Mouse (Mus musculus): Measurements from ENCODE around the gene Supt20.
"Not testable (repeated sequence)": the region's sequence is repeated elsewhere in the genome, so short reads cannot be mapped to it uniquely, and the experiment has no call there.

Gene Supt20

DNA sequence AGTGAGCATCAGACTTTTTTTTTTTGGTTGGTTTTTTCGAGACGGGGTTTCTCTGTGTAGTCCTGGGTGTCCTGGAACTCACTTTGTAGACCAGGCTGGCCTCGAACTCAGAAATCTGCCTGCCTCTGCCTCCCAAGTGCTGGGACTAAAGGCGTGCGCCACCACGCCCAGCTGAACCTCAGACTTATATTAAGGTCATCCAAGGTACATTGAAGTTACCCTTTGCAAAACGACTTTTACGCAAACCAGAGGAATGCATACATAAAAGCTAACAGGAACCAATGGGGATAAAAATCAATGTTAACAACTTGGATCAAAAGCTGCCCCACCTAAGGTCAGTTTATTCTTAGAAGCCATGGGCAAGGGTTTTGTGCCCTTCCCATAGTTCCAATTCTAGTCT, 11.5 kb downstream of the Supt20 start:
- DNase-seq (ENCODE audit: low spot score), result not testable (repeated sequence)

DNA sequence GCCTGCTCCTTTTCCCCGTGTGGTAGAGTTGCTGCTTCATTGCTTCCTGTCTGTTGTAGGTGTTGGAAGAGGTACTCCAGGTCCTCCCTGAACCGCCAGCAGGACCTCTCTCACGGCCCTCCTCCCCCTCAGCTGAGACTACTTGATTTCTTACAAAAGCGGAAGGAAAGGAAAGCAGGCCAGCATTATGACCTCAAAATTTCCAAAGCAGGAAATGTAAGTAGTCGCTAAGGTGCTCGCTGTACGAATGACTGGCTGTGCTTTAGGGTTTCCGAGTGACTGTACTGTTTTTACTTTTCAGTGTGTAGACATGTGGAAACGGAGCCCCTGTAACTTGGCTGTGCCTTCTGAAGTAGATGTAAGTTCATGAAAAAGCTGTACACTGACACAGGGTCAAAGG, 16.4 kb downstream of the Supt20 start:
- no peak for DNase-seq (ENCODE audit: low spot score)

DNA sequence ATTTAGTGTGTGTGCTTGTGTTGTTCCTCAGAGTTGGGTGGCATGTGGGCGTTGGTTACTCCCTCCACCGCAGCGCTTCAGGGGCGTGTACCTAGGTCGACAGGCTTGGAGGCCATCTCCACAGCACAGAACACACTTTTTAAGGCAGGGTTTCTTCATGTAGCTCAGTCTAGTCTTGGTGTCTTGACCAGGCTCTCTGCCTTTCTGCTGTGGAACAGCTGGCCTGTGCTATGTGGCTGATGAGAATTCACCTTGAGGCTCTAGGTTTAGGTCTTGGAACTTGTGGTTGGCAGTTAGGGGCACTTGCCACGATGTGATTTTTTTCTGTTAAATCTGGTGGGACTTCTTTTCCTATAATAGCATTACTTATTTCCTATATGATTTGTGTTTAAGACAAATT, 21.6 kb downstream of the Supt20 start, which contains the start of gene Gm21958:
Gm21958 (minus strand) TSS at position 101 of the 400 bp plus-strand sequence.
- DNase-seq (ENCODE audit: low spot score), result no peak

DNA sequence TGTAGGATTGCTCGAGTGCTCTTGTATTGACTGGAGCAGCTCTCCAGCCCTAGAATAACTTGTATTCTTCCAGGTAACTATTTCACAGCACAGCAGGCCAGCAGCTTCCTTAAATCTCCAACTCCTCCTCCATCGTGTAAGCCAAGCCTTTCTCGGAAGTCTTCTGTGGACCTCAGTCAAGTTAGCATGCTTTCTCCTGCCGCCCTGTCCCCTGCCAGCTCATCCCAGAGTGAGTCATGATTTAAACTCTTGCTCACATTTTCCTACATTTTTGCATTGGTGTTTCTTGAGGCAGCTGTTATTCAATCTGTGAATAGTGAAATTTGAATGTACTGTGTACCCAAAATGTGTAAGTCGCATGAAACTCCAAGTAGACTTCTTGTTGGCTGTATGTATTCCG, 22.9 kb downstream of the Supt20 start:
- DNase-seq (ENCODE audit: low spot score), result no peak

DNA sequence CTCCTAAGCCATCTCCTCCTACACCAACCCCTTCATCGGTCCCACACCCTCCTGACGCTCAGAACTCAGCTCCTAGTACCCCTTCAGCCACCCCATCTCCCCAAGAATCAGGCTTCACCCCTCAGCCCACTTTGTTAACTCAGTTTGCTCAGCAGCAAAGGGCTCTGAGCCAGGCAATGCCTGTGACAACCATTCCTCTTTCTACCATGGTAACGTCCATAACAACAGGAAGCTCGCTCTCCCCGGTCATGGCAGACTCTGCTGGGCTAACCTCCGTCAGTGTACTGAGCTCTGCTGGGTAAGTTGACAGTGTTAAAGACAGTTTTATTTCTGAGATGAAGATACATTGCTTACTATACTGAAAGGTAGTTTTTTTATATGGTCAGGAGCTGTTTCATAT, 24.7 kb downstream of the Supt20 start:
- no peak for DNase-seq (ENCODE audit: low spot score)

DNA sequence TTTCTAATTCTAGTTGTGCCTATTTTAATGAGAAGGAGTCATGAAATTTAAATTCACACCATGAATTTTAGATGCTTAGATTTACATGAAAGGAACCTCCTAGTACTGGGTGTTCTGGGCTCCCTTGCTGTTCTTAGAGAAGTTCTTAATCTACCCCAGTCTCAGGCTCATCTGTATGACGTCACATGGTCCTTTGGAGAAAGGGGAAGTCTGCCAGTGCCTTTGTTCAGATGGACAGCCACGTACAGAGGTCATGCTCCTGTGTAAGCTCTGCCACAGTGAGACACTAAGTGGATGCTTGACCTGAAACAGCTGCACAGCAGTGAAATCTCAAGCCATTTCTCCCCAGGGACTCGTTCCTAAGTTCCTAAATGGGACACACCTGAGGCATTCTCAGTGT, 26.3 kb downstream of the Supt20 start:
- DNase-seq (ENCODE audit: low spot score), result no peak

DNA sequence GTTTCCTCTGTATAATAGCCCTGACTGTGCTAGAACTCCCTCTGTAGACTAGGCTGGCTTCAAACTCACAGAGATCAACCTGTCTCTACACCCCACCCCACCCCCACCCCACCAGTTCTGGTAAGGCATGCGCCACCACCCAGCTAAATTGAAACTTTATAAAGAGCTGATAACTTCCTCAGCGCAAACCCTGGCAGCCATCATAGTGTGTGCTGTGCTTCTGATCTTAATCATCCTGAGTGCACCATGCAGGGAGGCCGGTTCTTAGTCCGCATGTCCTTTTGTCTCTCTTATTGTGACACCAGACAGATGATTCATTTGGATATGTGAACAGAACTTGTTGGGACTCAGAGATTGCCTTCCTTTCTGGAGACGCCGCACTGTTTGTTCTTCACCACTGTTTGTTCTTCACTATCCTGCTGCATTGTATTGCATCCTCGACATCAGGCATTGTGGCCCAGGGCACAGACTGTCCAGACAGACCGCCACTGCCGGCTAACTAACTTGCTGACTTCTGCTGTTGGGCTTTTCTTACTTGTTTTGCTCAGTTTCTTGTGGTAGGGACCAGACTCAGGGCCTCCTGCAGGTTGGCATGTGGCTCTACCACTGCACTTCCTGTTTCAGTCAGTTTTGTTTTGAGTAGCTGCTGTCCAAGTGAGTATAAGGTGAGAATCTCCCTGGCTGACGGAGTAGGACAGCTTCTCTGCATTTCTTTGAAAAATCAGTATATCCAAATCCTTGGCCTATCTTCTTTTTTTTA, 31.3 kb downstream of the Supt20 start:
- DNase-seq (ENCODE audit: low spot score), result peak; percentile 19

DNA sequence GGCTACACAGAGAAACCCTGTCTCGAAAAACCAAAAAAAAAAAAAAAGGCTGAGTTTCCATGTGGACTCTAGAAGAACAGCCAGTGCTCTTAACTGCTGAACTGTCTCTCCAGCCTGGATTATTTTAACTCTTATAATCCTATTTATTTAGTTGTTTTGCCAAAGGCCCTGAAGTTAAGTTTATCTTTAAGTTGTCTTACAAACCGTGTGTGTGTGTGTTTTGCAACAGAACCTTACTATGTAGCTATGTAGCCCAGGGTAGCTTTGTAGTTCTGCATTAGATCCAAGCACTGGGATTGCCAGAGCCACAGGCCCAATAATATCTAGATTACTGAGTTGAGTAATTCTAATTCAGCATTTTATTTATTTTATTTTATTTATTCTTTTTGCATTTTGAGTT, 32.7 kb downstream of the Supt20 start:
- DNase-seq (ENCODE audit: low spot score), result no peak

DNA sequence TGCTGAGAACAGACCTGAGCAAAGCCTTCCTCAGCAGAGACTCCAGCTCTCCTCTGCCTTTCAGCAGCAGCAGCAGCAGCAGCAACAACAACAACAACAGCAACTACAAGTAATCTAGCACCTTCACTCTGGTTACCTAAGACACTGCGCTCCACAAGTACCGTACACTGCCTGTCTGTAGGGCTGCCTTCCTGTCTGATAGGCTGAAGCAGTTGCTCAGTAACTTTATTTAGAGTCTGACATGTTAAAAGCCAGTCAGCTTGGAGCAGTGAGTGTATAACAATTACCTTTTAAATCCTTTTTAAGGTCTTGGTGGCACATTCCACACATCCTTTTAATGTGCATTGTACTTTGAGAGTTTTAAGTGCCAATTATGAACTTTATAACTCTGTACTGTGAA, 35.0 kb downstream of the Supt20 start:
- DNase-seq (ENCODE audit: low spot score), result no peak

DNA sequence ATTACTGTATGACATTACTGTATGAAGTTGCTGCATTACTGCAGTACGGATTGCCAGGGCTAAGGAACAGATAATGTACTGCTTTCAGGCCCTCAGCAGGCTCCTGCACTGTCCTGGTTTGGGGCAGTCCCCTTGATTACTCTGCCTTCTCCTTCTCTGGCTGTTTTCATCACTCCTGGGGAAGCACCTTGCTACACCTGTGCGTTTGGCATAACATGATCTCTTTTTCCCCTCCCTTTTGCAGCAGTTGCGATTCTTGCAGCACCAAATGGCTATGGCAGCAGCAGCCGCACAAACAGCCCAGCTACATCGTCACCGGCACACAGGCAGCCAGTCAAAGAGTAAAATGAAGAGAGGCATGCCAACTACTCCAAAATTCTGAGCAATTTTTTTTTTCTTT, 35.5 kb downstream of the Supt20 start:
- DNase-seq (ENCODE audit: low spot score), result no peak

DNA sequence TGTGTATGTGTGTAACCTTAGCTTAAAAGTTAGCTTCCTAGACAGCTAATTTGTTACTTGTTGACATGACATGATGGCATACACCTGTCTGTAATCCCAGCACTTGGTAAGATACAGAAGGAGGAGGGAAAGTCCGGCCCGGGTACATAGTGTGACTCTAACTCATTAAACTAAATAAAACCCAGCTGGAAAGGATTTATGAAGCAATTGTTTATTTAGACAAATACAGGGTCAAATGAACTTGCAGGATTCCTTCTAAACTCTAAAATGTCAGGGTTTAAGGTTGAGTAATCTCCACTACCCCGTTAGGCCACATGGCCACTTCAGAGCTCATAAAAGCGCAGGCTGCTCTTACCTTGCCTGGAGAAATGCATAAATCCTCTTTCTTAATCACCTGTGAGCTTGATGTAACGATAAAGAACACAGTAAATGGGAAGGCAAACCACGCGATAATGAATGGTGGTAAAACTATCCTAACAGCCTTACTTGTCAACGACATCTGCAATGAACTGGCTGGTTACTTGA, 39.1 kb downstream of the Supt20 start:
- no peak for DNase-seq (ENCODE audit: low spot score)

DNA sequence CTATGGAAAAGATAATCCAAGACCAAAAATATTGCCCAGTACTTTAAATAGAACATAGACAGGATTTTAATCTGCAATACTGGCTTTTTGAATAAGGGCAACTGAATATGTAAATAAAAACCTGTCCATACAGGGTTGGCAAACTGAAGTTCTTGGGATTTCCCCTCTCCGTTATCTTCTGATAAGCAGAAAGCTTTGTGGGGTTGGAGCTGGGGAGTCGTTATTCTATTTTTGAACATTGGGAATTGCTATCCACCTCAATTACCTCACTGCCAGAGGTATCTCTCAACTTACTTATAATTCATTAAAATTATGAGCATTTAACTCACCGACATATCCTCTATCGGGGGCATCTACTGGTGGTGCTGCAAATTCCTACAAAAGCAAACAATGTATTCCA, 39.8 kb downstream of the Supt20 start:
- no peak for DNase-seq (ENCODE audit: low spot score)

DNA sequence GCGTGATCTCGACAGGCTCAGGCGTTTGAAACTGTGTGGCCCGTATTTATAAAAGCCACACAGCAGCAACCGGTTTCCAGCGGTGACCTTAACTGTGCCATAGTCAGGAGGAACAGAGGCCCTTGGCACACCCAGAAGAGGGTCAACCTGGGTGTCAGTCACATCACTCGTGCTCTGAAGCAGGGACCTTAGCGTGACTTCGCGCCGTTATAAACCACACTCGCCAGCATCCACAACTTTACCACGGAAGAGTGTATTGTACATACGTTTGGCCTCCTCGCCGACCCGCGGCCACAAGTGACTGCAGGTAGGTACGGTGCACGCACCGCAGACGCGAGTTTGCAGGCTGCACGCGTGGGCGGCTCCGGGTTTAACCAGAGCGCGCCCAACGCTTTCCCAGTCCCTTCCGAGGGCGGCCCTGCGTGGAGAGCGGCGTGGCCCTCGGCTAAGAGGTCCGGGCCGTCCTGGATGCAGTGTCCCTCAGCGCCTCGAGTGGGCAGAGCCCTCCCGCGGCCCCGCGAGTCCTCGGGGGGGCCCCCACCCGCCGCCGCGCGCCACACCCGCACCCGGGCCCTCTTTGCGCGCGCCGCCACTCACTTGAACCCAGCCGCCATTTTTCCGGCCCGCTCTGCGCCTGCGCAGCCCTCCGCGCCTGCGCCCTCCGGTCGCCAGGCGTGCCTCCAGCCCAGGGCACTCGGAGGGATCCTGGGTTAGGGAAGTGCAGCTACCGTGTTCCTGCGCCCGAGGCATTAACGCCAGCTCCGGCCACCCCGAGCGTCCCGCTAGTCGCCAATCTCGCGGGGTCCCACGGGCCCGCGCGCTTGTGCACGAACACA, 42.0 kb downstream of the Supt20 start:
- peak; percentile 89 for DNase-seq (ENCODE audit: low spot score)

DNA sequence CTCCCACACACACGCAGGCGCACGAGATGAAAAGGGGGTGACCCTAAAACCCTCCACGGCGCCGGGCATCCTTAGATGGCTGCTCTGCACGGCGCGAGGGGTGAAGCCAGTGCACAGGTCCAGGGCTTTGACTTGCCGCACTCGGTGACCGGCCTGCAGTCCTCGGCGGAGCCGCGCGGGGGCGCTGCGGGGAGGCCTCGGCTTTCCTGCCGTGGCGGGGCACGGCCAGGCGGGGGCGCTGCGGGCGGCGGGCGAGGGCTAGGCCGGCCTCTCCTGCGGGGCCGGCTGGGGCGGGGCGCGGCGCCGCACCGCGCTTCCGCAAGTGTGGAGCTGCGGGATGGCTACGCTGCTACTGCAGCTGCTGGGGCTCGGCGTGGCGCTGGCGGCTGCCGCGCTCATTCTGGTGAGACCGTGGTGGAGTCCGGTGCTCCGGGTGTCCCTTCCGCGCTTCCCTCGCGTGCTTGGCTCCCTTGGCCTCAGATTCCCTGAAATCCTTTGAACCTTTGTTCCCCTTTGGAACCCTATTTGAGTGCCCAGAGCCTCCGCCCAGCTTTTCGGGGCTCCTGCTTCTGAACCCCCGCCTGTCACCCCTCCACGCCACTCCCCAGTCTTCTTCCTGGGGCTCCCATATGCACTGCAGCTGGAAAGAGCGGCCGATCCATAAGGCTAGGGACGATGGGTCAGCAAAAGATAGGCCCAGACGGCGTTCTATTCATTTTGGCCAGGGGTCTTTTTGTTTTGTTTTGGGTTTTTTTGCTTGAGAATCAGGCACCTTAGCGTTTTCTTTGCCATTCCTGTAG, 42.8 kb downstream of the Supt20 start, which contains the start of the genes Exosc8 and Alg5:
Exosc8 (minus strand) TSS at position 147 of the 800 bp plus-strand sequence.
Alg5 (plus strand) TSS at position 293 of the 800 bp plus-strand sequence.
- peak; percentile 91 for DNase-seq (ENCODE audit: low spot score)

DNA sequence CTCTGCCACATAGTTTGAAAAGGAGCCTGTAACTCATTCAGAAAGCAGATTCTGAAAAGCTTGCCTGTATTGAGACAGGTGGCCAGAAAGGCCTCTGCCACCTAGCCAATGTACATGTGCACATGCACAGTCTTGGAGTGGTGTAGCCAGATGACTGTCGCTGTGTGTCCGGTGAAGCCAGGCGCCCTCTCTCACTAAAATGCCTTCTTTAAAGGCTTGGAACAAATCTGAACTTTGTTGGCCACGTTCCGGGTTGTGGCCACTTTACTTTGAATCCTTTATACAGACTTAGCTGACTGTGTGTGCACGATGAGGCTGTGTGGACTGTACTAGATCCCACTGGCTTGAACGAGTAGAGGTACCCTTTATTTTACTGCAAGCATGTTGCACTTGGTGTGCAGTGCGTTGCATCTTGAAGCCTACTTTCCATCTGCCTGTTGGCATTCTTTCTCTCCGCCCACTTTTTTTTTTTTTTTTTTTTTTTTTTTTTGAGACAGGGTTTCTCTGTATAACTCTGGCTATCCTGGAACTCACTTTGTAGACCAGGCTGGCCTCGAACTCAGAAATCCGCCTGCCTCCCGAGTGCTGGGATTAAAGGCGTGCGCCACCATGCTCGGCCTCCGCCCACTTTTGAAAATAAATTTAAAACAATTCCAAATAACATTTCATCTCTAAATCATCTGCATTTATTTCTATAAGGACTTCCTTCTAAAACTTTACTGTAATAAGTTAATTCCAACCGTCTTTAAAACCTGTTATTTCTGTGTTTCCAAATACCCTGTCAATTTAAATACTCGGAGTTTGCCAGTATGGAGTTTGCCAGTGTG, 43.7 kb downstream of the Supt20 start:
- peak; percentile 23 for DNase-seq (ENCODE audit: low spot score)

DNA sequence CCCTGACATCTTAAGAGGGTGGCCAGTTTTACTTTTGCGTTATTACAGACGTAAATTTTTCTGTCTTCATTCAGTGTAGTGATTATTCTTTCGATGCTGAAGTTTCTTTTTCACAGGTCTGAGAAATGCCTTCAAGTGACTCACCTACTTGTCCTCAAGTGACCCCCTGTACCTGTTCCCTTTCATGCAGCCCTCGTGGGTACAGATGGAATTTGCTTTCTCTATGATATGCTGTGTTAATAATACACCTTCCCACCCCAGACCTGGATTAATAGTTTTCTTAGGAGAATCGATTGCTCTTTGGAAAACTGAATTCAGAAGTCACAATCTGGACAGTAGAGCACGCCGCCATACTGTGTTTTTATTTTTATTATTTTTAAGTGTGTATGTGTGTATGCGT, 44.7 kb downstream of the Supt20 start:
- DNase-seq (ENCODE audit: low spot score), result no peak

DNA sequence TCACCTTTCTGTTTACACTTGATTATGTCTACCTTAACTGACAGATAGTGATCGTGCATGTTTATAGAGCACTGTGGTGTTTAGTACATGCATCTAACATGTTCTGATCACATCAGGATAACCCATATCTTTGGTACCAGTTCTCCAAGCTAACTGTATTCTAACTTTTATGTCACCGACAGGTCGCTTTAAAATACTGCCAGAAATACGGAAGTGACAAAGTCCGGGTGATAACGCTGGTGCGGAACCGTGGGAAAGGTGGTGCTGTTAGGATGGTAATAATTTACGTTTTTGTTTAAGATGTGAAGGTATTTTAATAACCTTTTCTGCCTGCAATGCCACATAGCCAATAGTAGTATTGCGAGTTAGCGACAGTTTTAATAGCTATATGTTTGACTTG, 49.4 kb downstream of the Supt20 start:
- DNase-seq (ENCODE audit: low spot score), result no peak

DNA sequence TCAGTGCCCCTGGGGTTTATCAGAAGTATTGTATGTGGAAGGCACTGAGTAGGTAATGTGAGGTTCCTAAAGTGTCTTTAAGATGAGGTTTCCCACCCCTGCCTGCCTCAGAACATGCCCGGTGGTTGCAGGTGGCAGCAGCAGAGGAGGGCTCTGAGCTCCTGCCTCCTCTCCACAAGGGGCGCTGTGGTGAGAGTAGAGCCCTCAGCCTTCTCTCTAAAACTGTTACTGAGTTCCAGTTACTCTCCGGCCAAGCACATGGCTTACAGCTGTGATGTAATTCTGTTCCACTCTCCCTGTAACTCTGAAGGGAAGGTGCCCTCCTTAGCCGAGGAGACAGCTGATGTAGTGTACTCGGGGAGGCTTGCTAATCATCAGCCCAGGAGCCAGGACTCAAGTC, 53.2 kb downstream of the Supt20 start:
- DNase-seq (ENCODE audit: low spot score), result no peak

DNA sequence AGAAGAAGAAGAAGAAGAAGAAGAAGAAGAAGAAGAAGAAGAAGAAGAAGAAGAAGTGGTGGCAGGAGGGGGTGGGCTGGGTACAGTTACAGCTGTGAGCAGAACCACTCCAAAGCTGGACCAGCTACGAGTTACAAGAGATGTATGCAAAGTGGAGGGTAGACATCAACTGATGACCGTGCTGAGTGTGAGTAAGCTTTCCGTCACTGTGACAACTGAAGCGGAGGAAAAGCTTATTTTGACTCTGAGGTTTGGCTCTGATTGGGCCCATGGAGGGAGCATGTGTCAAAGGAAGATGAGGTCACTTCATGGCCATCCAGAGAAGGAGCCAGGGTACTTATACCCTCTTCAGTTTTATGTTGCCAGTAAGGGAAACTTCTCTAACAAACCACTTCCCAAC, 60.8 kb downstream of the Supt20 start:
- DNase-seq (ENCODE audit: low spot score), result no peak

DNA sequence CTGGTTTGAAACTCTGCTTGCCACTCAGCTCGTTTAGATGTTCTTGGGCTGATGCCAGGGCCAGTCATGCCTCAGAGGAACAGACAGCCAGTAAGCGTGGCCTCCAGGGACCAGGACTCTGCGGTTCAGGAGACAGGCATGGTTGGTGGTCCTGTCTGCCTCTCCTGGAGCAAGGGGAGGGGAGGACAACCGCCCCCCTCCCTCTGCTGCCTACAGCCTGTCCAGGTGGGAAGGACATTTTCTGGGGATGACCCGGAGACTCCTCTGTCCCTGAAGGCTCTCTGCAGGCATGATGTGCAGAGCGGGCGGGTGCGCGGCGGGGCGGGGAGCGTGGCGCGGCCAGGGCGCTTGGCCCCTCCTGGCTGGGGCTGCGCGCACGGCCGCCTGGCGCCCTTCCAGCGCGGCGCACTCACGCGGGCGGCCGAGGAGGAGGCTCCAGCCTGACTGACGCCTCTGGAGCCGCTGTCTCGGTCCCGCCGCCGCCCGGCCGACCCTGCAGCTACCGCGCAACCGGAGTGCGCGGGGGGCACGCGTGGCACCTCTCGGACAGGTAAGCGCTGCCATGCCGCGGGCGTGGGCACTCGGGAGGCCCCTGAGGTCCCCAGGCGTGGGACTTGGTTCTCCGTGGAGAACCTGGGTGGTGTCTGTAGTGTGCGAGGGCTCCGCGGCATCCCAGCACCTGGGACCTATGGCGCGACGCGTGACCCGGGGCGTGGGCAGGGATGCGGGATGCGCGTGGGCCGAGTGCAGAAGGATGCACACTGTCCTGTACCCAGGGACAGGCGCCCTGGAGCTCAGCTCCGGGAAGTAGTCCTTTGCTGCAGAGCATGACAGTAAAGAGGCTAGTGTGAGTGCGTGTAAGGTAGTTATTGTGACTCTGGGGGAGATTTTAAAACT, 62.8 kb downstream of the Supt20 start, which contains the start of gene Smad9:
Smad9 (plus strand) TSS at position 438 of the 897 bp plus-strand sequence.
- DNase-seq (ENCODE audit: low spot score), result peak; percentile 62
